Mouse (Mus musculus): ENCODE measurements around the gene Slc9a1.

Slc9a1 gene

DNA sequence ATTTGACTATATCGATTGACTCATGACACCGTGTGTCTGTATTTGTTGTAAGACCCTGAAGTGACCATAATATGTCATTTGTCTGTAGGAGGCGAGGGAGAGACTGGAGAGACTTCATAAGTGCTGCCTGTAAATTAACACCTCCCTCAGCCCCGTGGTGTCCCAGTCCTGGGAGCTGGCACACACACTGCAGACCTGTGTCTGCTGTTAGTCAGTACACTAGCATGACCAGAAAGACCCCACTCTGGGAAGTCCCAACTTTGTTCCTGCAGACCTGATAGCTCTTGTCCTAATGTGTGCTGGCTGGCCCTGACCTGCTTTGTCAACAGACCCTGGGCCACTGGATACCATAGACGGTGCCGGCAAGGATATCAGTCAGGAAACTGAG, 2.8 kb downstream of the Slc9a1 start:
- peak in 1 of 2 experiments; percentile 83 for DNase-seq (ENCODE audit: inconsistent age in 2 of 2, low spot score in 1 of 2)

DNA sequence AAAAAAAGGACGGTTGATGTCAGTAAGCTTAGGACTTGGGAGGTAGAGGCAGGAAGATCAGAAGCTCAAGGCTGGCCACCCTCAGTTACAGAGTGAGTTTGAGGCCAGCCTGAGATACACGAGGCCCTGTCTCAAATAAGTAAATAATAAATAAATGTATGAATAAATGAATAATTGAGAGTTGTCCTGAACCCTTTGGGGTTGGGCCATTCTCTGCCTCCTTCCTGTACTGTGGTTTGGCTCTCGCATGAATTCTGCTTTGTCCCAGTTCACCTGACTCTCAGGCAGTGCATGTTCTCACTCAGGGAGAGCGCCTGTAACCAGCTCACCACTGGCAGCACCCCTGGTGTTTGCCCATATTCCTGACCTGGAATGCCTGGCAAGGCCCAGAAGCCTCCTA, 4.5 kb downstream of the Slc9a1 start:
- DNase-seq (ENCODE audit: inconsistent age in 2 of 2, low spot score in 1 of 2) = peak in 1 of 2 experiments; percentile 35

DNA sequence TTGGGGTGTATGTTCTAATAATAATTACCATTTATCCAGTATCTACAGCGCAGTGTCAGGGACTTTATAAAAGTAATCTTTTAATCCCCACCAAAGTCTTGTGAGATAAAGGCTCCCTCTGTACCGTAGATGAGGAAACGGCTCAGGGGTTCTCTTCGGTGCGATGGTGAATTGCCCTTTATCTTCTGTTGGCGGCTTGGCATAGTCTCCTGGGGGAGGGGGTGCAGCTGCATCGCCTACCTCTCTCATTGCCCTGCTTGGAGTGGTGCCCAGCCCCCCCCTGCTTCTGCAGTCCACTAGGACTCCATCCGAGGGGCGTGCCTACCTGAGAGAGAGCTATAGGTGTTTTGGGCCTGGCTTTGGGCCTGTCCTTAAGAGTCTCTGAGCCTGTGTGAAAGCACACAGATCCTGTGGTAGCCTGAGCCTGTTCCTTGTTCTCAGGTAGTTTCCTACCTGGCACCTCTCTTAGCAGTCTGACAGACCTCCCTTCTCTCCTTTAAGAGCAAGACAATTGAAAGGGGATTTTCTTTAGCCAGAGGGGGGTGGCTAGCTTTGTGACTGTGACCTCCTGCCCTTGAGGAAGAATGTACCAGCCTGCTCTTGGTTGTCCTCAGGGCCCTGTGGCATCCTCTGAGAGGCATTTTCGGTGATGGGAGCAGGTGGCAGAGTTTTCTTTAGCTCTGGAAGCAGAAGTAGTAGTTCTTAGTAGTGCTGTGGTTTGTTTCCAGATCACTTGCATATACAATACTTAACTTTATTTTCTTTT, 6.5 kb downstream of the Slc9a1 start:
- peak in 1 of 2 experiments; percentile 38 for DNase-seq (ENCODE audit: inconsistent age in 2 of 2, low spot score in 1 of 2)

DNA sequence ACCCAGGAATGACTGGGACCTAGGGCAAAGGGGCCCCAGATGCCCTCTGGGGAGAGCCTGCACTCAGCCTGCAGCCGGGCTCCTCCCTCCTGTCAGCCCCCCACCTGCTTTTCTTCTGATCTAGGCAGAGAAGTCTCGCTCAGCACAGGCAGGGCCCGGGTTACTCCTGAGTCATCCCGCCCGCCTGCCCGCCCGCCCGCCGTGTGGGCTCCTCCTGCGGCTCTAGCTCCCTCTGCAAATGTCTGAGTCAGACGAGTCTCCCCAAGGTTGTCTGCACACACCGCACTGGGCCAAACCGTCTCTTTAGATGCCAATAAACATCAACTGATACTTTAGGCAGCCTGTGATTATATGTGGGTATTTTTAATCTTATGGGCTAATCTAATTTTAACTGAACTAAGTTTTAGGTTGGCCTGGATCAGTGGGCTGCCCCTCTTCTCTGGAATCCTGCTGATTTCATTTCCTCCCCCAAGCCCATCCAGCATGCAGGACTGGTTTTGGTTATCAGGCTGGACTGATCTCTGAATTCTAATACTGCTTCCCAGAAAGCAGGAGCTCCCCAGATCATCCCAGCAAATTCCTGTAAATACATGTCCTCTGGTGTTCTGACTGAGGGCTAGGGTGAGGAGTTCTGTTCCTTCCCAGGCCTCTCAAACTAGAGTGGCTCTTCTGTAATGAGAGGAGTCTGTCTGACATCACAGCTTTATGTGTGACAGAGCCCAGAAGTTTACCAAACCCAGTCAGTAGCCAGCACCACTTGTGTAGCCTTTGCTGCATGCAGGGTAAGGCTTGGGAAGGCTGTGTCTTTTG, 8.9 kb downstream of the Slc9a1 start:
- peak; percentile 84 to 89 for DNase-seq (ENCODE audit: inconsistent age in 2 of 2, low spot score in 1 of 2)

DNA sequence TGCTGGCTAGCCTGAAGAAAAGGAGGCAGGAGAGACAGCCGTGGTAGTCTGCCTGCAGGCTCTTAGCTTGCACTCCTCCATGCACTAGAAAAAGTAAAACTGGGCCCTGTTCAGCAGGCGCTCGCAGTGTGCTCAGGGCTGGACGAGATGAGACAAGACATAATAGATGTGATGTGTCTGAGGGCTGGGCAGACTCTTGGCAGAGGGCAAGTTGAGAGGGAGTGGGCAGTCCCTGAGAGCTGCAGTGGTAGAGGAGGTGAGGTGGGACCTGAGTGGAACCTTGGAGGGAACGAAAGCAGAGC, 9.5 kb downstream of the Slc9a1 start:
- peak in 1 of 2 experiments; percentile 65 for DNase-seq (ENCODE audit: inconsistent age in 2 of 2, low spot score in 1 of 2)

DNA sequence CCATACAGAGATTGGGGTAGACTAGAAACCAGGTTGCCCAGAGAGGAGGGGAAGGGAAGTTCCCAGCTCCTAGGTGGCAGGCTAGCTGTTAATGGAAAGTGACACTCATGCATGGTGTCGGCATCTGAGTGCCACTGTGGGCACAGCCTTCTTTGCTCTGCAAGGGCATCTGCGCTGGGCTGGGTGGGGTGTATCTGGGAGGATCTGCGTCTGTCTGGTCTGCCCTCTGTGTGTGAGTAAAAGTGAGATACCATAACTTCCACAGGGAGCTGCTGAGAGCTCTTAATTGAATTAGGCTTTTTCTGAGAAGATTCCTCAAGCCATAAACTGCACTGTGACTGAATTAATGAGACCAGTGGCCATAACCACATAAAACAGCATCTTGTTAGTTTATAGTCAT, 10.4 kb downstream of the Slc9a1 start:
- peak in 1 of 2 experiments; percentile 44 for DNase-seq (ENCODE audit: inconsistent age in 2 of 2, low spot score in 1 of 2)

DNA sequence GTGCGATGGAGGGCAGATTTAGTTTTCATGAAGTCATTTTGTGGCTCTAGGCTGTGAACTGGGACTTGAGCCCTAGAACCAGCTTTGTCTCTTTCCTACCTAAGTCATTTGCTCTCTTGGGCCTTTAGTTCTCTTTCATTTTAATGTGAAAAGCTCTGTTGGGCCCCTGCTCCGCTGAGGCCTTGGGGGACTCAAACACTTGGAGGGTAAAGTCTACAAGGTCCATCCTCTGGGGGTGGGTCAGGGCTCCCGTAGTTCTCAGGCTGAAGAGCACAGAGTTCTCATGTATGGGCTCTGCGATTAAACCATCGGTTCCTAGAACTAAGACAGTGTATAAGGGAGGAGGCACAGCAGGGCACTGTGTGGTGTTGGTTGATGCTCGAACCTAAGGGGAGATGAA, 11.0 kb downstream of the Slc9a1 start:
- no peak for DNase-seq (ENCODE audit: inconsistent age in 2 of 2, low spot score in 1 of 2)

DNA sequence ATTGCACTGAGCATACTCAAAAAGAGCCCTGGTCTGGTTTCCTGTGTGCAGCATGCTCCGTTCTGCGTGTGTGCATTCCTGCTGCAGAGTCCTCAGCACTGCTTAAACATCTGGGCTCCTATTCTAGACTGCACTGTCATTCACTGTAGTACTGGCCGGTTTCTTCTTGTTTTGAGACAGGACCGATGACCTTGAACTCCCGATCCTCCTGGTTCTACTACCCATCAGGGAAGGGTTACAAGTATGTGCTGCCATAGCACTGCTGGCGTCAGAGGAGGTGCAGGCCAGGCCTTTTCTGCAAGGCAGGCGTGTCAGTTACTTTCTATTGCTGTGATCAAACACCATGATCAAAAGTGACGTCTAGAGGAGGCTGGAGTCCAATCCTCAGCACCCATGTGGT, 11.6 kb downstream of the Slc9a1 start:
- DNase-seq (ENCODE audit: inconsistent age in 2 of 2, low spot score in 1 of 2) = peak in 1 of 2 experiments; percentile 60

DNA sequence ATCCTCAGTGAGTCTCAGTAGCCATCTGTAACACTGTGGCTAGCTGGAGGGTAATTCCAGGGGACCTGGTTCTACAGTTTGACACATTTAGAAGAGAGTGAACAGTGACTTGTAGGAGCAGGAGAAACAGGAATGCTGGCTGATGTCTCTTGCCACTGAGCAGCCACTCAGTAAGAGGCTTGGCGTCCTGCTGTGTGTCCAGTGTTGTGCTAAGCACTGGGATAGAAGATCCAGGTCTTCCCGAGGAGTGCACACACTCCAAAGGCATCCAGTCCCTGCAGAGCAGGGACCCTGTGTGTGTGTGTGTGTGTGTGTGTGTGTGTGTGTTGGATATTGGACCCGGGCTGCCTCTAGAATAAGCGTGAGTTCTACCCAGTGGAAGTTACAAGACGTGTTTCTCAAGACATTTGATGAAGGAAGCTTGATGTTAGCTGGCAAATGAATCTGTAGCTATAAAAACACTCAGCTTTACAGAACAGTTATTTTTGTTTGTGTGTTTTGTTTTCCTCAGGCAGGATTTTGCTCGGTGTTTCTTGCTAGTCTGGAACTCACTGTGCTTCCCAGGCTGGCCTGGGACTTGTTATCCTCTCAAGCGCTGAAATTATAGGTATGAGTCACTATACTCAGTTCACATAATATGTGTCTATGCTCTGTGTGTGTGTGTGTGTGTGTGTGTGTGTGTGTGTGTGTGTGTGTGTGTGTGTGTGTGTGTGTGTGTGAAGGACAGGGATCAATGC, 16.7 kb downstream of the Slc9a1 start:
- no peak for DNase-seq (ENCODE audit: inconsistent age in 2 of 2, low spot score in 1 of 2)

DNA sequence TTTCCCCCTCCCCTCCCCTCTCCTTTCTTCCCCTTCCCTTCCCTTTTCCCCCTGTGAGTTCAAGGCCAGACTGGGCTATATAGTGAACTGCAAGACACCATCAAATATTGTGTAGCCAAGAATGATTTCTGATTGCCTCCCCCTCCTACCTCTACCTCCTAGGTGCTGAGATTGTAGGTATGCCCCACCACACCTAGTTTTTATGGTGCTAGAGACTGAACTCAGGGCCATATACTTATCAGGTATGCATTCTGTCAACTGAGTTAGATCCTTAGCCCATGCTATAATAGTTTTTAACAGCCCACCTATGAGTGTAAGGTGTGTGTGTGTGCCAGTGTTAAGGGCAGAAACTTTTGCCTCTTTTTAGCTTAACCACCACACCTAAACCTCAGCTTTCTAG, 17.5 kb downstream of the Slc9a1 start:
- no peak for DNase-seq (ENCODE audit: inconsistent age in 2 of 2, low spot score in 1 of 2)

DNA sequence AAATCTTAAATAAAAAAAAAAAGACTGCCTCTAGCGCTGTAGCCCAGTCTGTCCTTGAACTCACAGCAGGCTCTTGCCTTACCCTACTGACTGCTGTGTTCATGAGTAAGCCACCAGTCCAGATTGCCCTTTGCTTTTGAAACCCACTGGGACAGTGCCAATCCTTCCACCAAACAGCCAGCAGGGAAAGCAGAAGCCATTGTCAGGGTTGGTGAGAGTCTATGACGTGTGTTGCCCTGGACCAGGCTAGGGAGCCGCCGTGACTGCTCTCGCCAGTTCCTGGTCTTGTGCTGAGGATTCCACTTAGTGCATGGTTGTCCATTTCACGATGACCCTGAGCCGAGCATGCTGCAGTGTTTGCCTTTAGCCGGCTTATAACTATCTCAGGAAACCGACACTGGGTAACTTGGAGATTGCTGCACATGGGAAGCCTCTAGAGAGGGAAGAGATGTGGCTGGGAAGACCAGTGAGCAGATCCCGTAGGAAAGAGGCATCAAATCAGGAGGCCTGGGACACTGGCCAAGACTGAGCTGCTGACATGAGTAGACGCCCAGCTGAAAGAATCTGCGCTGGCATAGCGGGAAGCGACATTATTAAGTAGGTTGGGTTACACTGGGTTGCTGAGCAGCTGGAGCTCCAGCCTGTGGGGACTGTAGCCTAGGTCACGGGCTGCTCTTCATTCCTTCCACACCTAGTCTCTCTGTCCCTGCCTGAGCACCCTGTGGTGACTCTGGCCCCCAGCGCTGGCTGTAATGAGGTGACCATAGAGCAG, 19.5 kb downstream of the Slc9a1 start:
- DNase-seq (ENCODE audit: inconsistent age in 2 of 2, low spot score in 1 of 2) = peak; percentile 85 to 95

DNA sequence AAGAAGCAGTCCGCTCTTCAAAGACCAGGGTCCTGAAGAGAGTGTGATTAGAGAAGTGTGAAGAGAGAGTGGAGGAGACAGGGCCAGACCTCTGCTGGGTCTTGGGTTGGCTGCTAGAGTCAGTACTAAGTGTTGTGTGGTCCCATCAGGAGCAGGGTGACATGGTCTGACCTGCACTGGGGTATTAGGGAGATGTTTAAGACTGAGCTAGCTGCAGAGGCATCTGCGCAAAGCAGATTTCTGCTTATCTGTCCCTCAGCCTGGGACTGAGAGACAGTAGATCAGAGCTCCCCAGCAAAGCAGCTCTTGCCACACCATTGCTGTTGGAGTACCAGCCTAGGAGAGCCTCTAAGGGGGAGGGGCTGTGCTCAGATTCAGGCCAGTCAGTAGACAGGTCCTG, 20.5 kb downstream of the Slc9a1 start:
- DNase-seq (ENCODE audit: inconsistent age in 2 of 2, low spot score in 1 of 2) = no peak

DNA sequence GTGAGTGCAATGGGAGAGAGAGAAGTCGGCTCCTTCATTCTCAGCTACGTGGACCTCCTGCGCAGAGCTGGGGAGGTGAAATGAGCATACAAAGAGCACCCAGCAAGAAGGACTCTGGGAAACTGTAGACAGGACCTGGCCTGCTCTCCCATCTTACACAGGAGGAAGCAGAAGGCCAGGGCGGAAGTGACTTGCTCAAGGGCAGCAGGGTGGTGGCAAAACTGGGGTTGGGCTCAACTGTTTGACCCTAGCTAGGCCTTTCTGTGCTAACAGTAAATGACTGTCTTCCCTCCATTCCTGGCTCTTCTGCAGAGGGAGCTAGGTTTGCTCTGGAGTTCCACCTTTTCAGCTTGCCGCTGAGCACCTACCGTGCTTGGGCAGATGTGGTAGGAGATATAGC, 21.1 kb downstream of the Slc9a1 start:
- DNase-seq (ENCODE audit: inconsistent age in 2 of 2, low spot score in 1 of 2) = no peak

DNA sequence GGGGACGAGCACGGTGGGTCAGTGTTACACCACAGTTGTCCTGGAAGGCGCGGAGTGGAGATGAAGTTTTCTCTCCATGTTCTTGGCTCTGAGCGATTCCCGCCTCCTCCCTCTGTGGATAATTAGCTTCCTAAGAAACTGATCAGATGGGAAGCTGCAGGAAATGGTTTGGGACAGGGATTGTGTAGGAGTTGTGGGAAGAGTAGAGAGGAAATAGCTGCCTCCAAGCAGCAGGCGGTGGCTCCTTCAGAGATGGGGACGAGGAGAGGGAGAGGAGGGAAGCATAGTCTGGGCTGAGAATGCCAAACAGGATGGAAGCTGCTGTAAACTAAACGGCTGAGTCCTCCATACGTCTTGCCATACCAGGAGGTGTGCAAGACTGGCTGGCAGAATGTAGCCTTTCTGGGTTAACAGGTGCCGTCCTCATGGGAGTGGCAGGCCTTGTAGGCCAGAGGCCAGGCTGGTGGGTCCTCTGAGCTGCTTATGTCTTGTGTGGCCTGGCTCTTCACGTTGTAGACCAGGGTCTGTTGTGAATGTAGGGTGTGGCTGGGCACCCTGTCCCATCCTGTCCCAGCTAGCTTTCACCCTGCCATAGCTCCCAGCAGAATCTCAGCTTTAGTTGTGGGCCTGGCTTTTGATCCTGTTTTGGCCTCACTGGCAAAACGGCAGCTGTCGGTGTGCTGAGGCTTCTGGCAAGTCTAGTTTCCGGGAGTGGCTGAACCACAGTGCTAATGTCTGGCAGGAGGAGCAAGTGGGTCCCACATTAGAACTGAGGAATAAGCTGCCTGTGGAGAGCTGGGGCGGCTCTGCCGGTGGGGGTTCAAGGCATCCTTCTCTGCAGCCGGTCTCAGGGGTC, 21.9 kb downstream of the Slc9a1 start:
- peak in 1 of 2 experiments; percentile 52 for DNase-seq (ENCODE audit: inconsistent age in 2 of 2, low spot score in 1 of 2)

DNA sequence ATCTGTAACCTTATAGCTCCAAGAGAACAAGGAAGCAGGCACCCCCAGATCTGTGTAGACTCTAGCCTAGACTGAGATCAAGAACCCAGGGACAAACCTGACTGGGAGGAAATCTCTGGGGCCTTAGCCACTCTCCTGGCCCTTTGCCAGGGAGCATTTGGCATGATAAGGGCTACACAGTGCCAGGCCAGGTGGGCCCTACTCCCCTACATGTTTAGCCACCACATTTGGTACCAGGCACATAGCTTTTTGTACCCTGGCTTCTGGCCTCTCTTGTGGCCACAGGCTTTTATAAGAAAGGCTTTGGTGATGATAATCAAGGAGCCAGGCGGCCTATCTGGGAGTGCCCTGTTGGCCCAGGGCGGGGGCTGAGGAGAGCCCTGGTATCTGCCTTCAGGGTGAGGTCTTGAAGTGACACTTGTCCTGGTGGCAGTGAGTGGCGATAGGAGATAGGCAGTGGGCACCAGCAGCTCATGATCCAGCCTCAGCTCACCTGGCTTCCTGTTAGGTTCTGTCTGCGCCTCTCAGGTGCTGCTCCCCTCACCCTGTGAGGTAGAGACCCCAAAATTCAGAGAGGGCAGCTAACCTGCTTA, 25.6 kb downstream of the Slc9a1 start:
- DNase-seq (ENCODE audit: inconsistent age in 2 of 2, low spot score in 1 of 2) = no peak

DNA sequence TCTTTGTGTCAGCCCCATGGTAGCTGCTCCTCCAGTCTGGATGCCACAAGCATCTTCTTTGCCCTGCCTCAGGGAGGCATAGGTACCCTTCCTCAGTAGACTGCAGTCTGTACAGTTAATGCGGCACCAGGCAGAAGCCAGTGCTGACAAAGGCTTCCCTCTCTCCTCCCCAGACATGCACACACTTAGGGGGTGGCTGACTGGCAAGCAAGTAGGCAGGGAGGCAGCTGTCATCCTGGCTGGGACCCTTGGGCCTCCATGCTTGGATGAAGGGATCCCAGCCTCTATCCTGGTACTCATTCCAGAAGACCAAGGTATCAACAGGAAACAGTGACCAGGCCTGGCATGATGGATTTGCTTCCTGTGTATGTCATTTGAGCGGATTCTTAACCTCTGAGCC, 26.6 kb downstream of the Slc9a1 start:
- DNase-seq (ENCODE audit: inconsistent age in 2 of 2, low spot score in 1 of 2) = peak in 1 of 2 experiments; percentile 41

DNA sequence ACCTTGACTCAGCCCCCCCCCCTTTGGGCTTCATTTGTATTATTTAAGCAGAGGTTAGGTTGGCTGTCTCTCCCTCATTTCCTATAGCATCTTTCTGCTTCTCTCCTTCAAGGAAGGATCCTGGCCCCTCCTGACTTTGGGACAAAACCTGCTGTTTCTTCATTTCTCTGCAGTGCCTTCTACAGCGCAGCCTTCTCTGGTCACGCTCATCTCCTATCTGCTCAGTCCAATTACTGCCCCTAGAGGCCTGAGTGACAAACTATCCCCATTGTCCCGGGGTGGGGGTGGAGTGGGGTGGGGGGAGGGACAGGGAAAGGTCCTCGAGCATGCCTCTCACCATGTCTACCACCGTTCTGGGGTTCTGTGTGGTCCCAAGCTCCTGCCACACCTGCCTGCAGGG, 27.8 kb downstream of the Slc9a1 start:
- DNase-seq (ENCODE audit: inconsistent age in 2 of 2, low spot score in 1 of 2) = no peak

DNA sequence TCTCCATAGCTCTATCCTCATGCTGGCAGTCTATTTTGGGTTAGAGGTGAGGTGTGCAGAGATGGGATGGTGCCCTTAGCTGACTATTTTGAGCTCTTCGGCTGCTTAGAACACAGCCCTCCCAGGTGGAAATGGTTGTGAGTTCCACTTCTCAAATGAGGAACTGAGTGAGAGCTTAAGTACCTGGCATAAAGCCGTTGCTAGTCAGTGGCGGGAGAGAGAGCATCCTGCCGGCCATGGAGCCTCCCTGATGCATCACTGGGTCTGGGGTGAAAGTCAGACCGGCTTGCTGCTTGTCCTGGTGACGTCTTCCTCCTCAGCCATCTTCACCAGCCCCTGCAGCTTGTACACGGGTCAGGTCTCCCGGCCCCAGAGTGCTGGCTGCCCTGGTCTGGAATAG, 28.5 kb downstream of the Slc9a1 start:
- DNase-seq (ENCODE audit: inconsistent age in 2 of 2, low spot score in 1 of 2) = no peak

DNA sequence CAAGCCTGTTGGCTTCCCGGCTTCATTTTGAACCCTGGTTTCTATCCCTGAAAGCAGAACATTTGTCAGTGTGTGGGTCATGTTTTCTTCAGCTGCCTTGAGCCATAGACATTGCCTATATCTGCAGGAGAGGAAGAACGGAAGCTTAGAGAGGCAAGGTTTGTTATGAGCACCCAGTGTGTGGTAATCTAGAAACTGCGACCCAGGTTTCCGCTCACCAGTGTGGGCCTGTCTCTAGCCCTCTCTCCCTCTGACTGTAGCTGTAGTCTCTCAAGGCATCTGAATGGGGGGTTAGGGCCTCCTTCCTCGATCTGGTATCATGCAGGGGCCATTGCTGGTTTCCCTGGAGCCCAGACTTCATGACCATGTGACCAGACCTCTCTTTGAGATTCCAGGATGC, 29.1 kb downstream of the Slc9a1 start:
- no peak for DNase-seq (ENCODE audit: inconsistent age in 2 of 2, low spot score in 1 of 2)

DNA sequence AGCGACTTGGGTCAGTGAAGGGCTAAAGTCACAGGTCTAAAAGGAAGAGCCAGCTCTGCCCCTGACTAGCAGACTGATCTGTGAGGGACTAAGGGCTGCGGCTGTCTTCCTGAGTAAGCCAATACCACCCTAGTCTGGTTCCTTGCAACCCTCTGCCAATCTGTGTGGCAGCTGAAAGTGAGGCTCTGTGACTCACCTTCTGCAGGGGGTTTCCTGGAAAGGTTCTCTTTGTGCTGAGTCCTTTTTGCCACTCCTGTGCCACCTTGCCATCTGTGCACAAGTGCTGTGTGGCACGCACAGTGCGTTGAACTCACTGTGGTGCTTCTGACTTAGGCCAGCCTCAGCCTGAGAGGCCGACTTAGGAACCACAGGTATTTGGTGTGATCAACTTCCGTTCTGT, 30.0 kb downstream of the Slc9a1 start:
- DNase-seq (ENCODE audit: inconsistent age in 2 of 2, low spot score in 1 of 2) = no peak

All from adrenal gland, adult (tissue).